Mouse (Mus musculus): Measurements from ENCODE around the gene Sh3rf3. TPM values are rescaled to one million over a fixed set of nuclear protein-coding genes. Genes with fewer than 3 reads are reported as not detected.
A peak's percentile ranks its signal among the peaks of the same experiment; 100 is the strongest.

The Sh3rf3 gene
- total RNA-seq, 2 experiments from 2014 or later = 44.0 to 56.3 TPM

DNA sequence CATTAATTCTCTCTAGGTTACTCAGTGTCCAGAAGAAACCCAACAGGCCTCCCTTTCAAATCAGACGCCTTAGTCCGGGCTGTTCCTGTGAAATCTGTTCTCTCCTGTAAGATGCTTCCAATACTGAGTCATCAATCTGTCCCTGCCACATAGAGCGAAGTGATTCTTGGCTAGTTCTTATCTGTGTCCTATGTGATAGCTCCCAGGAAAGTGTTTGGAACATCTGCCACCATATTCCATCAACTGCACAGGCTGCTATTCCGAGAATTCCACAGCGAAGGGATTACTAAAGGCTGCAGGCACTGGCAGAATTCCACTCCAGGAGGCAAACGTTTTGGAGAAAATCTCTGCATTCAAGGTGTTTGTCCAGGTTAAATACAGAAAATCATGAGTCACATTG, 314.5 kb downstream of the Sh3rf3 start:
- peak in 1 of 2 experiments; percentile 46 for DNase-seq (ENCODE audit: low spot score in 2 of 2)
- intact Hi-C loops (cut with DNase I) = no loop called here

- no peak for DNase-seq (ENCODE audit: low spot score in 2 of 2)
- intact Hi-C loops (cut with DNase I) = no loop called here
These were observed 318.9 kb downstream of the Sh3rf3 start for GRCm38 (mm10) chr10:59131926-59132628.

DNA sequence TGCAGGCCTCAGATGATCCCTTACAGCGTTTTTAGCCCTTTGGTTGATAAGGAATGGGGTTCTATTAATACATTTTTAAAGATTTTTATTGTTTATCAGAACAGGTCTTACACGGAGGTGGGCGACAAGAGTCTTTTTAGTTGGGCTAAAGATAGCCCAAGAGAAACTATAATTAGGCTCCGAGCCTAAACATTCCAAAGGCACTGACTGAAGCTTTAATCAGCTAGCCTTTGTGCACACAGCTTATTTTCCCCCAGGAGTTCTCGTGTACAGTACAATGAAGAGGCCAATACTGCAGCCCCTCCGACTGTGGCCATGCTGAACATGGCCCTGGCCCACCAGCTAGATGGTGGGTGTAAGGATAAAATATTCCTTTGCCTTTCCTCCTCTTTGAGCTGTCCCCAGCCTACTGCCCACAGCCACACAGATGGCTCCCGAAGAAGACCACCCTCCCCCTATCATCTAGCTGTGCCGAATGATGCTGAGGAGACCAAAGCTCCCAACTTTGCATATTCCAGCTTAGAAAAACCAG, 320.4 kb downstream of the Sh3rf3 start:
- no peak for DNase-seq (ENCODE audit: low spot score in 2 of 2)

DNA sequence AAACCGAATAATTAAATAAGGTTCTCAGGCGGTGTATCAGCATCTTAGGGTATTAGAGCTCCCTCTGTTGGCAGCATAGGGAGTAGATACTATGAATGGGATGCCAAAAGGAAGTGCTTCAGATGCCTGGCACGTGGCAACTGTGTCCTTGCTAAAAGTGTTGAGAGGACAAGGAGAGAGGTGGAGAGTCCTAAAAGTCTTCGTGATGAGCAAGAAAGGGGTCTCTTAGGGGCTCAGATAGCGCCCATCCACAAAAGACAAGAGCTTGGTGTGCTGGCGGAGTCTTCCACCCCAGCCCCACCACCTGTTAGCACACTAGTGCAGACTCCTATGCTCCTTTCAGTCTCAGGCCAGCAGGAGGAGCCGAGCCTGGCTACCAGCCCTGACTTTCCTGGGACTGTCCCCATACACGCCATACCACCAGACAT, 336.8 kb downstream of the Sh3rf3 start:
- DNase-seq (ENCODE audit: low spot score in 2 of 2) = no peak
- intact Hi-C loops (cut with DNase I) = loop anchor here (1.0 to 2.0 kb wide), 2 partner anchors 39 to 338 kb away; no protein-coding TSS in a partner anchor

More for the DNA sequence above, 320.4 kb downstream of the Sh3rf3 start:
- intact Hi-C loops (cut with DNase I) = no loop called here

DNA sequence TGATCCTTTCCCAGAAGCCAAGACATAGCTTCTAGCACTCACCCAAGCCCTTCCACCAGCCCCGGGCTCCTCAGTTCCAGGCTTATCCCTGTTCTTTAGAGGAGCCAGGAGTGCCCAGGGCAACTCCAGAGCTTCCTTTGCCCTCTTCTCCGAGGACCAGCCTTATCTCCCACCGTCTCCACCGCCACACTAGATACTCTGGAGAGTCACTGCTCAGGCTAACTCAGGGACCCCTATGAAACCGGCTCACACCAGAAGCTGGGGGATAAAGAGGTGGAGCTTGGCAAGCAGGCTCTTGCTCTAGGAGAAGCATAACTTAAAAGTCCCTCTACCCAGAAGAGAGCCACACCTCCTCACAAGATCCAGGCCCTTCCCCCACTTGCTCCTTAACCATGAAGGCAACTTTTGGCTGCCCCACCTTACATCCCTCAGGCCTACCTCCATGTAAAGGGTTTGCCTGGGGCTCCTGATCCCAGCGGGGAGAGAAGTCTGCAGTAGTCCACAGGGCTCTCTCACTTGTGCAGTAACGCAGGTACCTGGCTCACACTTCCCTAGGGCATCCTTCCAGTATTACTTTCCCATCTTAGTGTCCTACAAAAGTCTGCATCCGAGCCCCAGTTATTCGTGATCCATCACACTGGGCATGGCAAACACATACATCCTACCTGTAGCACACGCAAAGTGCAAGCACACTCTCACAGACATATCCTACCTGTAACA, 337.9 kb downstream of the Sh3rf3 start:
- intact Hi-C loops (cut with DNase I) = loop anchor here (1.0 kb wide), 1 partner anchor 339 kb away; no protein-coding TSS in a partner anchor
- no peak for DNase-seq (ENCODE audit: low spot score in 2 of 2)

DNA sequence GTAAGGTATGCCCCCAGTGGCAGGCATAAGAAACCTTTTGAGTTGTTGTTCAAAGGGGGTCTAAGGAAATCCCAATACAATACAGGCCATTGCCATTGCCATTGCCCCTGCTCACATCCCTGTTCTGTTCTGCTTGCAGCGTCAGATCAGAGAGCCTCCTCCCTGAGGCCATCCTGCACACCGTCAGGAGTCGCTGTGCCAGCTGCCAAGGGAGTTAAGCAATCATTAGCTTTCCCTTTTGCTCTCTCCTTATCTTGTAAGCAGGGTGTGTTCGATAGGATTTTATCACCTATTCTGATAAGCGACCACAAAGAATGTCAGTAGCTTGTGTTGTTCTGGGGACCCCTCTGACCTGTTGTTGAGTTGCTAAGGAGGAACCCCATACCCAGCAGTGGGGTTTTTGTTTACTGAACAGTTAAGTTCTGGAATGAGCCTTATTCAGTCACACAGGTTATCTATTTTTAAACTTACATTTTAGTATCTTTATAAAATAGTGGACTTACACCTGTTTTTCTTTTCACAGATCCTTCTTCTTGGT, 339.5 kb downstream of the Sh3rf3 start:
- DNase-seq (ENCODE audit: low spot score in 2 of 2) = no peak
- intact Hi-C loops (cut with DNase I) = no loop called here

DNA sequence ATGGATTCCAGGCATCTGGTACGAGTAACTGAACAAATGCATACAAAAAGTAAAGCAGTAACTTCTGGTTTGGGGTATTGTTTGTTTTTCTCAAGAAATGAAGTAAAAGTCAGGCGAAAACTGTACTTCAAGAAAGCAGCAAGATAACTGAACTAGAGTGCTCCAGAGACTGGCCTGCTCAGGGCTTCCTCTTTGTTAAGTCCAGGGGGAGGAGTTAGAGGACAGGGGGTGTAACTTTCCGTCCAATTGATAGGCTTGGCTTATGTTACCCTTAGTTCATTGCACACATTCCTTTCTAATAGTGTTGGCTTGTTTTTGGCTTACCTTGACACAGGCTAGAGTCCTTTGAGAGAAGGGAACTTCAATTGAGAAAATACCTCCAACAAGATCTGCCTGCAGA, 345.5 kb downstream of the Sh3rf3 start:
- intact Hi-C loops (cut with DNase I) = no loop called here
- DNase-seq (ENCODE audit: low spot score in 2 of 2) = no peak

- intact Hi-C loops (cut with DNase I) = no loop called here
These were observed 349.2 kb downstream of the Sh3rf3 start for GRCm38 (mm10) chr10:59162185-59162897.

GRCm38 (mm10) chr10:59166104-59166944, 353.2 kb downstream of the Sh3rf3 start:
- intact Hi-C loops (cut with DNase I) = loop anchor here (2.0 to 5.0 kb wide), 2 partner anchors 56 to 126 kb away; partner anchors contain the start of genes Sept10 and Sowahc

More at GRCm38 (mm10) chr10:59162185-59162897, 349.2 kb downstream of the Sh3rf3 start:
- no peak for DNase-seq (ENCODE audit: low spot score in 2 of 2)

GRCm38 (mm10) chr10:59171042-59171441, 357.9 kb downstream of the Sh3rf3 start:
- no peak for DNase-seq (ENCODE audit: low spot score in 2 of 2)
- intact Hi-C loops (cut with DNase I) = no loop called here

More at GRCm38 (mm10) chr10:59166104-59166944, 353.2 kb downstream of the Sh3rf3 start:
- peak; percentile 24 to 51 for DNase-seq (ENCODE audit: low spot score in 2 of 2)

GRCm38 (mm10) chr10:59172539-59172938, 359.4 kb downstream of the Sh3rf3 start:
- DNase-seq (ENCODE audit: low spot score in 2 of 2) = no peak
- intact Hi-C loops (cut with DNase I) = no loop called here

DNA sequence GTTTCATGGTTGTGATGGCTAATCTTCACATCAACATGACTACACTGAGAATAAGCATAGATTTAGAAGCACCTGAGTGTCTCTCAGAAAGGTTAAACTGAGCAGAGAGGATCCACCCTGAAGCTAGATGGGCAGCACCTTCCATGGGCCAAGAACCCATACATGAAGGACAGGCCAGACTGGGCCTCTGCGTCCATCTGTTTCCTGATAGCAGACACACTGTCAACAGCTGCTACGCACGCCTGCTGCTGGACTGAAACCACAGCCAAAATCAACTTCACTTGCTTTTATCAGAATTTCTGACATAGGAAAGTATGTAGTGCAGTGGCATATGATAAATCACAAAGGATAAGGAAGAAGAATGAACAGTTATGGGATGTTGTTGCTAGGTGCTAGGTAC, 366.5 kb downstream of the Sh3rf3 start:
- intact Hi-C loops (cut with DNase I) = no loop called here
- no peak for DNase-seq (ENCODE audit: low spot score in 2 of 2)

DNA sequence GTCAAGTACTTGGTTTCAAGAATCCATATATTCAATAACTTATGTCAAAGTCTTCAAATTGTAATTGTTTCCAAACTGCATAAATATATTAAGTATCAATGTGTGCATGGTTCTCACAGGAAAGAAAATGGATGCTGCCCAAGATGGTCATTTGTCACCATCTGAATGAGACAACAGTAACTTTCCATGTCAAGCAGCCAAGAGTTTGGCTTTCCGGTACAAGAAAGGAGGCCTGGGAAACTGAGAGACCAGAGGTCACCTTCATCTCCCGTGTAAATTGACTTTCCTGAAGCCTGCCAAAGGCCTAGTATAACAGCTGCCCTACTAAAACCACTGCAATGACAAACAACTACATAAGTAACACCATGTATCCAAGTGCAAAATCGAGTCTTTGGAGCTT, 369.1 kb downstream of the Sh3rf3 start:
- intact Hi-C loops (cut with DNase I) = no loop called here
- no peak for DNase-seq (ENCODE audit: low spot score in 2 of 2)

Small RNA genes lying within 50 kb of the gene (microRNA-seq; reads per million reads assigned to microRNA genes)
- gene Gm27672 = not detected

Other genes starting within 250 kb of the Sh3rf3 start
- under 1 TPM; 0.49 to 0.50 TPM for gene Edar, start 137.7 kb upstream of the Sh3rf3 start, total RNA-seq (2021)
- gene Gm17542, start 95.1 kb upstream of the Sh3rf3 start, total RNA-seq (2021) = not detected